In genomic region chr11:61043055-61043992, GRCm38 (mm10) we compare ENCODE assay signal across 9 mouse cellular contexts. TPM values are rescaled to one million over a fixed set of nuclear protein-coding genes. Genes with fewer than 3 reads are reported as not detected.
A peak's percentile ranks its signal among the peaks of the same experiment; 100 is the strongest.
DNase-seq lines count a peak whose midpoint lies in the region; ATAC-seq and TF ChIP-seq lines count a peak whose summit lies in the region.
"Had no signal": no experiment of that assay in that cellular context is flagged by ENCODE, and none has a peak within 500 bp of the region (broad histone marks: within the 10 kb centered on the region; RNA-seq: fewer than 3 reads in every experiment).

No protein-coding gene starts in this region.

- 72% methylated on average over 12 of the region's 12 CpGs for WGBS in forebrain, embryonic 14.5 days
- 76% methylated on average over 12 of the region's 12 CpGs for WGBS in forebrain, embryonic 16.5 days
- WGBS in spleen, adult 2 months, result 78% methylated on average over 12 of the region's 12 CpGs
- WGBS in hindbrain, embryonic 14.5 days, result 72% methylated on average over 12 of the region's 12 CpGs
- WGBS in neural tube, embryonic 12.5 days, result 69% methylated on average over 12 of the region's 12 CpGs

- H3K36me3 ChIP-seq in forebrain, embryonic 14.5 days (ENCODE audit: control insufficient read depth, insufficient read depth, low read length), result no peaks in the 10 kb centered on the region
- H3K36me3 ChIP-seq in forebrain, embryonic 16.5 days (ENCODE audit: control insufficient read depth, insufficient read depth), result no peaks in the 10 kb centered on the region
- no peaks in the 10 kb centered on the region for H3K36me3 ChIP-seq in spleen, adult 2 months (ENCODE audit: control insufficient read depth, insufficient read depth, low read length)
- H3K36me3 ChIP-seq in hindbrain, embryonic 14.5 days (replicated peaks; ENCODE audit: control insufficient read depth, insufficient read depth), result no peaks in the 10 kb centered on the region
- no peaks in the 10 kb centered on the region for H3K36me3 ChIP-seq in neural tube, embryonic 12.5 days
- H3K36me3 ChIP-seq: G1E had no signal

- no peak overlapping the region for H3K4me3 ChIP-seq in forebrain, embryonic 14.5 days (ENCODE audit: low read depth, low read length)
- H3K4me3 ChIP-seq in forebrain, embryonic 16.5 days (replicated peaks; ENCODE audit: low read length), result no peak overlapping the region
- H3K4me3 ChIP-seq in spleen, adult 2 months (ENCODE audit: extremely low read depth, insufficient read depth, insufficient read length), result no peak overlapping the region
- H3K4me3 ChIP-seq in hindbrain, embryonic 14.5 days (replicated peaks; ENCODE audit: low read length), result no peak overlapping the region
- H3K4me3 ChIP-seq in neural tube, embryonic 12.5 days, result no peak overlapping the region

- ATAC-seq in forebrain, embryonic 14.5 days, result no peak
- no peak for ATAC-seq in forebrain, embryonic 16.5 days
- peak; percentile 51; the same call in 1 of the 2 replicates for ATAC-seq in hindbrain, embryonic 14.5 days (ENCODE audit: low FRiP score)
- no peak for ATAC-seq in neural tube, embryonic 12.5 days (ENCODE audit: low FRiP score, low read depth)

- H3K27ac ChIP-seq in forebrain, embryonic 14.5 days (ENCODE audit: low read depth, low read length), result no peak overlapping the region
- H3K27ac ChIP-seq in forebrain, embryonic 16.5 days (ENCODE audit: low read length), result no peak overlapping the region
- no peak overlapping the region for H3K27ac ChIP-seq in spleen, adult 2 months (ENCODE audit: insufficient read depth, low read length)
- peak overlapping the region; percentile 46; the same call in 1 of the 2 replicates for H3K27ac ChIP-seq in hindbrain, embryonic 14.5 days
- H3K27ac ChIP-seq in neural tube, embryonic 12.5 days, result no peak overlapping the region

- H3K9ac ChIP-seq in forebrain, embryonic 14.5 days (ENCODE audit: low read length), result no peak overlapping the region
- H3K9ac ChIP-seq in forebrain, embryonic 16.5 days (replicated peaks; ENCODE audit: low read depth, low read length), result no peak overlapping the region
- no peak overlapping the region for H3K9ac ChIP-seq in hindbrain, embryonic 14.5 days
- H3K9ac ChIP-seq in neural tube, embryonic 12.5 days, result 0 out of 2 replicates have a peak overlapping the region, but pooled peaks have one; percentile 26

- H3K4me1 ChIP-seq in forebrain, embryonic 14.5 days (ENCODE audit: control insufficient read depth, insufficient read depth, low read length), result no peaks in the 10 kb centered on the region
- H3K4me1 ChIP-seq in forebrain, embryonic 16.5 days (replicated peaks; ENCODE audit: control insufficient read depth, insufficient read depth, low read length), result no peaks in the 10 kb centered on the region
- H3K4me1 ChIP-seq in spleen, adult 2 months (ENCODE audit: control insufficient read depth, insufficient read depth, insufficient read length), result no peaks in the 10 kb centered on the region
- H3K4me1 ChIP-seq in hindbrain, embryonic 14.5 days (replicated peaks; ENCODE audit: control insufficient read depth, insufficient read depth, low read length), result peaks cover 13% of the 10 kb centered on the region
- peaks cover 16% of the 10 kb centered on the region for H3K4me1 ChIP-seq in neural tube, embryonic 12.5 days

- H3K27me3 ChIP-seq in forebrain, embryonic 14.5 days (replicated peaks; ENCODE audit: control insufficient read depth, insufficient read depth, low read length), result no peaks in the 10 kb centered on the region
- no peaks in the 10 kb centered on the region for H3K27me3 ChIP-seq in forebrain, embryonic 16.5 days (replicated peaks; ENCODE audit: control insufficient read depth, insufficient read depth, low read length)
- no peaks in the 10 kb centered on the region for H3K27me3 ChIP-seq in spleen, adult 2 months (ENCODE audit: control insufficient read depth, insufficient read depth, low read length)
- no peaks in the 10 kb centered on the region for H3K27me3 ChIP-seq in hindbrain, embryonic 14.5 days (ENCODE audit: control insufficient read depth, insufficient read depth, low read length)
- H3K27me3 ChIP-seq in neural tube, embryonic 12.5 days (replicated peaks), result no peaks in the 10 kb centered on the region

- TF ChIP-seq POLR2A in spleen, adult 2 months (IDR thresholded peaks at IDR 0.05; ENCODE audit: low read depth, low read length), result no peak

- 0 out of 2 replicates have a peak, but pooled peaks have one; percentile 1 for TF ChIP-seq CTCF in spleen, adult 2 months (IDR thresholded peaks at IDR 0.05; ENCODE audit: extremely low read depth, insufficient read depth, insufficient read length, insufficient replicate concordance)

- DNase-seq in forebrain, embryonic 14.5 days (ENCODE audit: low spot score), result peak; percentile 33
- no peak for DNase-seq in spleen, adult 2 months (ENCODE audit: low read depth in 1 of 2, low spot score in 2 of 2)
- no peak for DNase-seq in spleen, postnatal 36 days (ENCODE audit: low spot score in 2 of 2)
- no peak for DNase-seq in hindbrain, embryonic 14.5 days (ENCODE audit: low spot score)
- no peak for DNase-seq in ovary, postnatal 36 days (ENCODE audit: low spot score)
- DNase-seq in right cerebral cortex, postnatal 10 days (ENCODE audit: low spot score in 2 of 2), result no peak

- no peak overlapping the region for H3K4me2 ChIP-seq in forebrain, embryonic 14.5 days (ENCODE audit: low read length)
- no peak overlapping the region for H3K4me2 ChIP-seq in forebrain, embryonic 16.5 days (ENCODE audit: low read length)
- H3K4me2 ChIP-seq in hindbrain, embryonic 14.5 days (replicated peaks), result 0 out of 2 replicates have a peak overlapping the region, but pooled peaks have one; percentile 2
- H3K4me2 ChIP-seq in neural tube, embryonic 12.5 days (replicated peaks), result 0 out of 2 replicates have a peak overlapping the region, but pooled peaks have one; percentile 25

- H3K9me3 ChIP-seq in forebrain, embryonic 14.5 days (replicated peaks; ENCODE audit: control insufficient read depth, low read length), result no peaks in the 10 kb centered on the region
- H3K9me3 ChIP-seq in forebrain, embryonic 16.5 days (ENCODE audit: control insufficient read depth, low read length), result no peaks in the 10 kb centered on the region
- no peaks in the 10 kb centered on the region for H3K9me3 ChIP-seq in hindbrain, embryonic 14.5 days (ENCODE audit: control insufficient read depth, low read length)
- H3K9me3 ChIP-seq in neural tube, embryonic 12.5 days, result no peaks in the 10 kb centered on the region
- H3K9me3 ChIP-seq: G1E had no signal

RNA-seq across cellular contexts. Expression of gene Kcnj12, which starts 21.0 kb away (rescaled TPM):
- 1.0 and 1.4 TPM in 2 replicates for polyA plus RNA-seq in forebrain, embryonic 14.5 days (2014; fragmentation: Nextera tagmentation; extraction: Ambion mirVana)
- polyA plus RNA-seq in forebrain, embryonic 16.5 days (2015; fragmentation: Nextera tagmentation; extraction: Ambion mirVana), result 0.92 and 1.6 TPM in 2 replicates
- polyA plus RNA-seq in spleen, adult 2 months (2012; rRNA removed), result 0.06 TPM in 2 replicates
- polyA plus RNA-seq in hindbrain, embryonic 14.5 days (2014; fragmentation: Nextera tagmentation; extraction: Ambion mirVana), result 3.3 and 4.3 TPM in 2 replicates
- 7.4 and 10.3 TPM in 2 replicates for polyA plus RNA-seq in neural tube, embryonic 12.5 days (2016; fragmentation: Nextera tagmentation; extraction: Ambion mirVana)
- polyA plus RNA-seq: G1E had no signal

Comparison
In these comparisons a context has a peak if more than half of its experiments do, and no peak if none do; other contexts are left out.
1. H3K4me2 ChIP-seq: peak in hindbrain, embryonic 14.5 days (single experiment) and neural tube, embryonic 12.5 days (single experiment); none in forebrain, embryonic 14.5 days (single experiment) and forebrain, embryonic 16.5 days (single experiment).